Mouse (Mus musculus) stomach, postnatal 0 days (tissue): ENCODE data around the gene Rgs16. TPM values are rescaled to one million over a fixed set of nuclear protein-coding genes. Genes with fewer than 3 reads are reported as not detected.

Source experiments
- ATAC-seq: fragments of 200-750 bp; cut with Nextera tagmentation; 2 replicates; pipeline ENCODE4 v1.8.0; 2017; ENCODE audit not compliant: low FRiP score, low TSS enrichment
- DNase-seq: peaks from one replicate; pipeline ENCODE4 v3.0.0-alpha.2; 2016; ENCODE audit warnings: low spot score
- H3K27ac ChIP-seq: fragments of 300-500 bp; sonication (generic); replicated peaks from 2 replicates; pipeline ENCODE4 v1.5.1; 2014; ENCODE audit warnings: mild to moderate bottlenecking, control low read depth
- H3K27me3 ChIP-seq: fragments of 300-500 bp; sonication (generic); 2 replicates; pipeline ENCODE4 v1.6.1; 2014; ENCODE audit warnings: low read length; ENCODE audit not compliant: control insufficient read depth, insufficient read depth
- H3K36me3 ChIP-seq: fragments of 300-500 bp; sonication (generic); 2 replicates; pipeline ENCODE4 v1.6.1; 2014; ENCODE audit warnings: low read length, mixed read lengths; ENCODE audit not compliant: control insufficient read depth, insufficient read depth
- H3K4me1 ChIP-seq: fragments of 300-500 bp; sonication (generic); replicated peaks from 2 replicates; pipeline ENCODE4 v1.6.1; 2014; ENCODE audit warnings: antibody characterized with exemption; ENCODE audit not compliant: control insufficient read depth, insufficient read depth
- H3K4me2 ChIP-seq: fragments of 300-500 bp; sonication (generic); replicated peaks from 2 replicates; pipeline ENCODE4 v1.6.1; 2014; ENCODE audit warnings: low read depth, mild to moderate bottlenecking, control low read depth, moderate library complexity
- H3K4me3 ChIP-seq: fragments of 300-500 bp; sonication (generic); 2 replicates; pipeline ENCODE4 v1.5.1; 2014; ENCODE audit warnings: low read depth, low read length, control low read depth
- H3K9ac ChIP-seq: fragments of 300-500 bp; sonication (generic); 2 replicates; pipeline ENCODE4 v1.6.1; 2014; ENCODE audit warnings: mild to moderate bottlenecking, low read length, control low read depth, mixed read lengths
- H3K9me3 ChIP-seq: fragments of 300-500 bp; sonication (generic); 2 replicates; pipeline ENCODE4 v1.6.1; 2016; ENCODE audit warnings: low read length; ENCODE audit not compliant: control insufficient read depth
- CTCF ChIP-seq: IDR thresholded peaks from 2 replicates; pipeline ENCODE4 v1.5.1; 2016; ENCODE audit warnings: antibody characterized with exemption, low read depth, mild to moderate bottlenecking, moderate library complexity
- EP300 ChIP-seq: optimal IDR thresholded peaks from 2 replicates; pipeline ENCODE3; 2016; ENCODE audit warnings: antibody characterized with exemption
- WGBS: fragments of 180-500 bp; shearing (Covaris S2); extraction: QIAGEN DNeasy Blood & Tissue Kit; methylation state at CpG from one replicate; pipeline ENCODE4 v1.1.7; 2014; 5-methylcytosine and 5-hydroxymethylcytosine counted together
- polyA plus RNA-seq: library from polyadenylated mRNA; unstranded; fragments of >200 nt; fragmentation: Nextera tagmentation; extraction: Ambion mirVana; gene quantifications from 2 replicates; pipeline ENCODE4 v1.2.1, GENCODE M21; 2015

Rgs16 gene
- polyA plus RNA-seq, 1 experiment from 2014 or later: 2.7 TPM

DNA sequence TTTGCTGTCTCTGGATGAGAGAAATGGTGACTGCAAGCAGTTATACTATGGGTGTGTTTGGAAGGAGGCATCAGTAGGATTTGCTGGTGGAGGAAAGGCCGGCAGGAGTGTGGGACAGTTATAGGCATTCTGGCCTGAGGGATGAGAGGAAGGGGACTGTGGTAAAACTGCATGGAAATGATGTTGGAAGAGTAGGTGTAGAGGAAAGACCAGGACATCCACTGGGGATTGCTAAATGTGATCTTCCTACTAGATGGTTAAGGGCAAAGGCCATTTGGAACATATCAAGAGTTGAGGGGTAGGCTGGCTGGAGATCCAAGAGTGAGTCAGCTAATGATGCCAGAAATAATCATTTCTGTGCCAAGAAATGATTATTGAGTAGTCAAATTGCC lies 30.6 kb downstream of the Rgs16 start:
- ATAC-seq (no peak), DNase-seq (no peak)
- Histone ChIP-seq H3K27ac (no peak overlapping the region), H3K4me3 (no peak overlapping the region), H3K36me3 (no peaks in the 10 kb centered on the region), H3K4me2 (no peak overlapping the region), H3K4me1 (no peaks in the 10 kb centered on the region), H3K9ac (no peak overlapping the region), H3K9me3 (no peaks in the 10 kb centered on the region), H3K27me3 (no peaks in the 10 kb centered on the region)
- 95% methylated on average over 1 of the region's 1 CpGs for WGBS
- TF ChIP-seq CTCF (no peak), EP300 (no peak)

DNA sequence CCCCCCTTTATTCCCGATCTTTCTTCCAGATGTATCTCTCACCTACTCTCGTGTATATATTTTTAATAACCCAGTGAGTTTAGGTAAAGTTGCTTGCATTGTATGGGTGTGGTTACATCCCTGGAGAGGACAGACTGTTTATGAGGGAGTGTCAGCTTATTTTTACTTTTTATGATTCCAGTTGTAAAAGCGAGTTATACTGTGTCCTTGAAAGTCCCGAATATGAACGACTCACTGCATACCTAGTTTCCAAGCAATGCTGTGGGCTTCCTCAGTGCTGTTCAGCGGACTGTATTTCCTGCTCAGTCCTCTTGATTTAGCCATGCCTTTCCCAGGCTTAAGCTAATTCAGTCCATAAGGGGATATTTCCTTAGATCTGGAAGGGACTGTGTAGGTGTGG lies 35.0 kb downstream of the Rgs16 start:
- no peaks in the 10 kb centered on the region for H3K9me3 ChIP-seq
- TF ChIP-seq EP300: no peak
- no peak for TF ChIP-seq CTCF
- no peaks in the 10 kb centered on the region for H3K36me3 ChIP-seq
- ATAC-seq: no peak
- no peaks in the 10 kb centered on the region for H3K4me1 ChIP-seq
- WGBS: 65% methylated on average over 6 of the region's 6 CpGs
- no peak overlapping the region for H3K4me3 ChIP-seq
- no peak for DNase-seq
- H3K27me3 ChIP-seq: no peaks in the 10 kb centered on the region
- H3K27ac ChIP-seq: no peak overlapping the region
- H3K4me2 ChIP-seq: no peak overlapping the region
- no peak overlapping the region for H3K9ac ChIP-seq

- TF ChIP-seq EP300 (no peak), CTCF (no peak)
- WGBS: 85% methylated on average over 7 of the region's 7 CpGs
These were observed 36.1 kb downstream of the Rgs16 start for GRCm38 (mm10) chr1:153776257-153776656.

GRCm38 (mm10) chr1:153778205-153778604 lies 38.1 kb downstream of the Rgs16 start:
- H3K36me3 ChIP-seq: no peaks in the 10 kb centered on the region
- H3K27ac ChIP-seq: no peak overlapping the region
- TF ChIP-seq EP300 (no peak), CTCF (no peak)
- H3K9me3 ChIP-seq: no peaks in the 10 kb centered on the region
- H3K27me3 ChIP-seq: no peaks in the 10 kb centered on the region
- 86% methylated on average over 10 of the region's 10 CpGs for WGBS
- H3K4me2 ChIP-seq: no peak overlapping the region
- no peaks in the 10 kb centered on the region for H3K4me1 ChIP-seq
- no peak for ATAC-seq
- no peak for DNase-seq
- H3K4me3 ChIP-seq: no peak overlapping the region
- H3K9ac ChIP-seq: no peak overlapping the region

More at GRCm38 (mm10) chr1:153776257-153776656, 36.1 kb downstream of the Rgs16 start:
- Histone ChIP-seq H3K27me3 (no peaks in the 10 kb centered on the region), H3K4me2 (no peak overlapping the region), H3K4me3 (no peak overlapping the region), H3K36me3 (no peaks in the 10 kb centered on the region), H3K9ac (no peak overlapping the region), H3K27ac (no peak overlapping the region), H3K9me3 (no peaks in the 10 kb centered on the region), H3K4me1 (no peaks in the 10 kb centered on the region)
- DNase-seq: no peak
- no peak for ATAC-seq

GRCm38 (mm10) chr1:153783339-153783738 lies 43.2 kb downstream of the Rgs16 start:
- H3K27me3 ChIP-seq: no peaks in the 10 kb centered on the region
- H3K36me3 ChIP-seq: no peaks in the 10 kb centered on the region
- no peak overlapping the region for H3K27ac ChIP-seq
- H3K9me3 ChIP-seq: no peaks in the 10 kb centered on the region
- H3K4me1 ChIP-seq: no peaks in the 10 kb centered on the region
- H3K4me3 ChIP-seq: no peak overlapping the region
- DNase-seq (no peak), ATAC-seq (no peak)
- WGBS: 43% methylated on average over 1 of the region's 1 CpGs
- no peak overlapping the region for H3K4me2 ChIP-seq
- no peak overlapping the region for H3K9ac ChIP-seq
- TF ChIP-seq EP300: no peak
- TF ChIP-seq CTCF: no peak

- no peak for ATAC-seq
- WGBS: 69% methylated on average over 4 of the region's 4 CpGs
These were observed 45.5 kb downstream of the Rgs16 start for GRCm38 (mm10) chr1:153785608-153786007.

More at GRCm38 (mm10) chr1:153785608-153786007, 45.5 kb downstream of the Rgs16 start:
- H3K36me3 ChIP-seq: no peaks in the 10 kb centered on the region
- H3K4me3 ChIP-seq: no peak overlapping the region
- no peaks in the 10 kb centered on the region for H3K9me3 ChIP-seq
- no peak overlapping the region for H3K9ac ChIP-seq
- no peak overlapping the region for H3K4me2 ChIP-seq
- H3K27ac ChIP-seq: no peak overlapping the region
- H3K27me3 ChIP-seq: no peaks in the 10 kb centered on the region
- no peaks in the 10 kb centered on the region for H3K4me1 ChIP-seq
- DNase-seq: no peak
- TF ChIP-seq EP300 (no peak), CTCF (no peak)
